Mouse (Mus musculus) kidney, embryonic 16.5 days (tissue): ENCODE data around the gene Gm10717. TPM values are rescaled to one million over a fixed set of nuclear protein-coding genes. Genes with fewer than 3 reads are reported as not detected.
"Not testable (repeated sequence)": the region's sequence is repeated elsewhere in the genome, so short reads cannot be mapped to it uniquely, and the experiment has no call there.

ENCODE experiments used
- ATAC-seq: fragments of 200-750 bp; cut with Nextera tagmentation; 2 replicates; pipeline ENCODE4 v1.8.0; 2017; ENCODE audit warnings: moderate TSS enrichment; ENCODE audit not compliant: low FRiP score, low TSS enrichment
- H3K27ac ChIP-seq: fragments of 300-500 bp; sonication (generic); 2 replicates; pipeline ENCODE4 v1.5.1; 2014; ENCODE audit warnings: low read length
- H3K27me3 ChIP-seq: fragments of 300-500 bp; sonication (generic); 2 replicates; pipeline ENCODE4 v1.6.1; 2014; ENCODE audit warnings: low read length, control low read depth, mixed read lengths; ENCODE audit not compliant: insufficient read depth
- H3K36me3 ChIP-seq: fragments of 300-500 bp; sonication (generic); 2 replicates; pipeline ENCODE4 v1.6.1; 2014; ENCODE audit warnings: low read length, control low read depth, mixed read lengths; ENCODE audit not compliant: insufficient read depth
- H3K4me1 ChIP-seq: fragments of 300-500 bp; sonication (generic); 2 replicates; pipeline ENCODE4 v1.6.1; 2014; ENCODE audit warnings: low read length, control low read depth, mixed read lengths; ENCODE audit not compliant: insufficient read depth
- H3K4me2 ChIP-seq: fragments of 300-500 bp; sonication (generic); replicated peaks from 2 replicates; pipeline ENCODE4 v1.6.1; 2014; ENCODE audit warnings: low read depth, low read length
- H3K4me3 ChIP-seq: fragments of 300-500 bp; sonication (generic); 2 replicates; pipeline ENCODE4 v1.5.1; 2014; ENCODE audit warnings: mild to moderate bottlenecking, low read length
- H3K9ac ChIP-seq: fragments of 300-500 bp; sonication (generic); replicated peaks from 2 replicates; pipeline ENCODE4 v1.6.1; 2014; ENCODE audit warnings: low read length
- H3K9me3 ChIP-seq: fragments of 300-500 bp; sonication (generic); 2 replicates; pipeline ENCODE4 v1.6.1; 2016; ENCODE audit warnings: low read length, control low read depth
- WGBS: fragments of 180-500 bp; shearing (Covaris S2); extraction: QIAGEN DNeasy Blood & Tissue Kit; methylation state at CpG from one replicate; pipeline ENCODE4 v1.1.7; 2014; 5-methylcytosine and 5-hydroxymethylcytosine counted together
- polyA plus RNA-seq: library from polyadenylated mRNA; unstranded; fragments of >200 nt; fragmentation: Nextera tagmentation; extraction: Ambion mirVana; gene quantifications from 2 replicates; pipeline ENCODE4 v1.2.1, GENCODE M21; 2015

The Gm10717 gene
- polyA plus RNA-seq, 1 experiment from 2014 or later: not detected

DNA sequence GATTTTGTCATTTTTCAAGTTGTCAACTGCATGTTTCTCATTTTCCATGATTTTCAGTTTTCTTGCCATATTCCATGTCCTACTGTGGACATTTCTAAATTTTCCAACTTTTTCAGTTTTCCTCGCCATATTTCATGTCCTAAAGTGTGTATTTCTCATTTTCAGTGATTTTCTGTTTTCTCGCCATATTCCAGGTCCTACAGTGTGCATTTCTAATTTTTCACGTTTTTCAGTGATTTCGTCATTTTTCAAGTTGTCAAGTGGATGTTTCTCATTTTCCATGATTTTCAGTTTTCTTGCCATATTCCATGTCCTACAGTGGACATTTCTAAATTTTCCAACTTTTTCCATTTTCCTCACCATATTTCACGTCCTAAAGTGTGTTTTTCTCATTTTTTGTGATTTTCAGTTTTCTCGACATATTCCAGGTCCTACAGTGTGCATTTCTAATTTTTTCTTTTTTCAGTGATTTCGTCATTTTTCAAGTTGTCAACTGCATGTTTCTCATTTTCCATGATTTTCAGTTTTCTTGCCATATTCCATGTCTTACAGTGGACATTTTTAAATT lies 13.1 kb upstream of the Gm10717 start:
- H3K4me3 ChIP-seq, H3K4me1 ChIP-seq, ATAC-seq, H3K27ac ChIP-seq, H3K27me3 ChIP-seq, H3K9ac ChIP-seq, H3K4me2 ChIP-seq, H3K9me3 ChIP-seq, H3K36me3 ChIP-seq: not testable (repeated sequence)
- WGBS: 75% methylated on average over 2 of the region's 7 CpGs

DNA sequence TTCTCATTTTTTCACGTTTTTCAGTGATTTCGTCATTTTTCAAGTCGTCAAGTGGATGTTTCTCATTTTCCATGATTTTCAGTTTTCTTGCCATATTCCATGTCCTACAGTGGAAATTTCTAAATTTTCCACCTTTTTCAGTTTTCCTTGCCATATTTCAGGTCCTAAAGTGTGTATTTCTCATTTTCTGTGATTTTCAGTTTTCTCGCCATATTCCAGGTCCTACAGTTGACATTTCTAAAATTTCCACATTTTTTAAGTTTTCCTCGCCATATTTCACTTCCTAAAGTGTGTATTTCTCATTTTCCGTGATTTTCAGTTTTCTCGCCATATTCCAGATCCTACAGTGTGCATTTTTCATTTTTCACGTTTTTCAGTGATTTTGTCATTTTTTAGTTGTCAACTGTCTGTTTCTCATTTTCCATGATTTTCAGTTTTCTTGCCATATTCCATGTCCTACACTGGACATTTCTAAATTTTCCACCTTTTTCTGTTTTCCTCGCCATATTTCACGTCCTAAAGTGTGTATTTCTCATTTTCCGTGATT lies 12.4 kb upstream of the Gm10717 start, which contains the start of gene Gm10721:
TSS of gene Gm10721 (plus strand) at position 408 of the 547 bp plus-strand sequence.
- ATAC-seq: peak; percentile 76; the same call in 1 of the 2 replicates
- H3K4me1 ChIP-seq, H3K27me3 ChIP-seq, H3K36me3 ChIP-seq, H3K9me3 ChIP-seq, H3K4me3 ChIP-seq, H3K27ac ChIP-seq, H3K4me2 ChIP-seq, H3K9ac ChIP-seq: not testable (repeated sequence)
- no CpG with 5 or more reads among the region's 11 CpGs for WGBS

DNA sequence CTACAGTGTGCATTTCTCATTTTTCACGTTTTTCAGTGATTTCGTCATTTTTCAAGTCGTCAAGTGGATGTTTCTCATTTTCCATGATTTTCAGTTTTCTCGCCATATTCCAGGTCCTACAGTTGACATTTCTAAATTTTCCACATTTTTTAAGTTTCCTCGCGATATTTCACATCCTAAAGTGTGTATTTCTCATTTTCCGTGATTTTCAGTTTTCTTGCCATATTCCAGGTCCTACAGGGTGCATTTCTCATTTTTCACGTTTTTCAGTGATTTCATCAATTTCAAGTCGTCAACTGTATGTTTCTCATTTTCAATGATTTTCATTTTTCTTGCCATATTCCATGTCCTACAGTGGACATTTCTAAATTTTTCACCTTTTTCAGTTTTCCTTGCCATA lies 9.9 kb upstream of the Gm10717 start, which contains the start of gene Gm10720:
TSS of gene Gm10720 (plus strand) at position 301 of the 400 bp plus-strand sequence.
- H3K4me3 ChIP-seq, H3K9ac ChIP-seq, H3K9me3 ChIP-seq, H3K27ac ChIP-seq, ATAC-seq, H3K4me2 ChIP-seq, H3K27me3 ChIP-seq, H3K4me1 ChIP-seq, H3K36me3 ChIP-seq: not testable (repeated sequence)
- 64% methylated on average over 4 of the region's 9 CpGs for WGBS

DNA sequence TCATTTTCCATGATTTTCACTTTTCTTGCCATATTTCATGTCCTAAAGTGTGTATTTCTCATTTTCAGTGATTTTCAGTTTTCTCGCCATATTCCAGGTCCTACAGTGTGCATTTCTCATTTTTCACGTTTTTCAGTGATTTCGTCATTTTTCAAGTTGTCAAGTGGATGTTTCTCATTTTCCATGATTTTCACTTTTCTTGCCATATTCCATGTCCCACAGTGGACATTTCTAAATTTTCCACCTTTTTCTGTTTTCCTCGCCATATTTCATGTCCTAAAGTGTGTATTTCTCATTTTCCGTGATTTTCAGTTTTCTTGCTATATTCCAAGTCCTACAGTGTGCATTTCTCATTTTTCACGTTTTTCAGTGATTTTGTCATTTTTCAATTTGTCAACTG lies 9.3 kb upstream of the Gm10717 start:
- not testable (repeated sequence) for H3K4me1 ChIP-seq, H3K9me3 ChIP-seq, ATAC-seq, H3K4me3 ChIP-seq, H3K36me3 ChIP-seq, H3K27ac ChIP-seq, H3K4me2 ChIP-seq, H3K27me3 ChIP-seq, H3K9ac ChIP-seq
- WGBS: 70% methylated on average over 4 of the region's 6 CpGs

DNA sequence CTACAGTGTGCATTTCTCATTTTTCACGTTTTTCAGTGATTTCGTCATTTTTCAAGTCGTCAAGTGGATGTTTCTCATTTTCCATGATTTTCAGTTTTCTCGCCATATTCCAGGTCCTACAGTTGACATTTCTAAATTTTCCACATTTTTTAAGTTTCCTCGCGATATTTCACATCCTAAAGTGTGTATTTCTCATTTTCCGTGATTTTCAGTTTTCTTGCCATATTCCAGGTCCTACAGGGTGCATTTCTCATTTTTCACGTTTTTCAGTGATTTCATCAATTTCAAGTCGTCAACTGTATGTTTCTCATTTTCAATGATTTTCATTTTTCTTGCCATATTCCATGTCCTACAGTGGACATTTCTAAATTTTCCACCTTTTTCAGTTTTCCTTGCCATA lies 8.1 kb upstream of the Gm10717 start, which contains the start of gene Gm10719:
TSS of gene Gm10719 (plus strand) at position 301 of the 400 bp plus-strand sequence.
- H3K4me3 ChIP-seq, H3K27me3 ChIP-seq, H3K4me2 ChIP-seq, H3K27ac ChIP-seq, H3K9ac ChIP-seq, H3K4me1 ChIP-seq, H3K9me3 ChIP-seq, ATAC-seq, H3K36me3 ChIP-seq: not testable (repeated sequence)
- 71% methylated on average over 1 of the region's 9 CpGs for WGBS

DNA sequence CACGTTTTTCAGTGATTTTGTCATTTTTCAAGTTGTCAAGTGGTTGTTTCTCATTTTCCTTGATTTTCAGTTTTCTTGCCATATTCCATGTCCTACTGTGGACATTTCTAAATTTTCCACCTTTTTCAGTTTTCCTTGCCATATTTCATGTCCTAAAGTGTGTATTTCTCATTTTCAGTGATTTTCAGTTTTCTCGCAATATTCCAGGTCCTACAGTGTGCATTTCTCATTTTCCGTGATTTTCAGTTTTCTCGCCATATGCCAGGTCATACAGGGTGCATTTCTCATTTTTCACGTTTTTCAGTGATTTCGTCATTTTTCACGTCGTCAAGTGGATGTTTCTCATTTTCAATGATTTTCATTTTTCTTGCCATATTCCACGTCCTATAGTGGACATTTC lies 6.3 kb upstream of the Gm10717 start:
- not testable (repeated sequence) for H3K27ac ChIP-seq, H3K9ac ChIP-seq, H3K27me3 ChIP-seq, H3K4me1 ChIP-seq, ATAC-seq, H3K36me3 ChIP-seq, H3K9me3 ChIP-seq, H3K4me3 ChIP-seq, H3K4me2 ChIP-seq
- WGBS: 68% methylated on average over 9 of the region's 9 CpGs

DNA sequence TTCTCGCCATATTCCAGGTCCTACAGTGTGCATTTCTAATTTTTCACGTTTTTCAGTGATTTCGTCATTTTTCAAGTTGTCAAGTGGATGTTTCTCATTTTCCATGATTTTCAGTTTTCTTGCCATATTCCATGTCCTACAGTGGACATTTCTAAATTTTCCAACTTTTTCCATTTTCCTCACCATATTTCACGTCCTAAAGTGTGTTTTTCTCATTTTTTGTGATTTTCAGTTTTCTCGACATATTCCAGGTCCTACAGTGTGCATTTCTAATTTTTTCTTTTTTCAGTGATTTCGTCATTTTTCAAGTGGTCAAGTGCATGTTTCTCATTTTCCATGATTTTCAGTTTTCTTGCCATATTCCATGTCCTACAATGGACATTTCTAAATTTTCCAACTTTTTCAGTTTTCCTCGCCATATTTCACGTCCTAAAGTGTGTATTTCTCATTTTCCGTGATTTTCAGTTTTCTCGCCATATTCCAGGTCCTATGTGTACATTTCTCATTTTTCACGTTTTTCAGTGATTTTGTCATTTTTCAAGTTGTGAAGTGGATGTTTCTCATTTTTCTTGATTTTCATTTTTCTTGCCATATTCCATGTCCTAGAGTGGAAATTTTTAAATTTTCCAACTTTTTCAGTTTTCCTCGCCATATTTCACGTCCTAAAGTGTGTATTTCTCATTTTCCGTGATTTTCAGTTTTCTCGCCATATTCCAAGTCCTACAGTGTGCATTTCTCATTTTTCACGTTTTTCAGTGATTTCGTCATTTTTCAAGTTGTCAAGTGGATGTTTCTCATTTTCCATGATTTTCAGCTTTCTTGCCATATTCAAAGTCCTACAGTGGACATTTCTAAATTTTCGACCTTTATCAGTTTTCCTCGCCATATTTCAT lies 5.1 kb upstream of the Gm10717 start:
- H3K4me2 ChIP-seq, H3K4me3 ChIP-seq, H3K9me3 ChIP-seq, H3K9ac ChIP-seq, H3K36me3 ChIP-seq, H3K4me1 ChIP-seq, H3K27me3 ChIP-seq, H3K27ac ChIP-seq: not testable (repeated sequence)
- WGBS: 75% methylated on average over 11 of the region's 19 CpGs
- ATAC-seq: peak; percentile 73; the same call in 1 of the 2 replicates

DNA sequence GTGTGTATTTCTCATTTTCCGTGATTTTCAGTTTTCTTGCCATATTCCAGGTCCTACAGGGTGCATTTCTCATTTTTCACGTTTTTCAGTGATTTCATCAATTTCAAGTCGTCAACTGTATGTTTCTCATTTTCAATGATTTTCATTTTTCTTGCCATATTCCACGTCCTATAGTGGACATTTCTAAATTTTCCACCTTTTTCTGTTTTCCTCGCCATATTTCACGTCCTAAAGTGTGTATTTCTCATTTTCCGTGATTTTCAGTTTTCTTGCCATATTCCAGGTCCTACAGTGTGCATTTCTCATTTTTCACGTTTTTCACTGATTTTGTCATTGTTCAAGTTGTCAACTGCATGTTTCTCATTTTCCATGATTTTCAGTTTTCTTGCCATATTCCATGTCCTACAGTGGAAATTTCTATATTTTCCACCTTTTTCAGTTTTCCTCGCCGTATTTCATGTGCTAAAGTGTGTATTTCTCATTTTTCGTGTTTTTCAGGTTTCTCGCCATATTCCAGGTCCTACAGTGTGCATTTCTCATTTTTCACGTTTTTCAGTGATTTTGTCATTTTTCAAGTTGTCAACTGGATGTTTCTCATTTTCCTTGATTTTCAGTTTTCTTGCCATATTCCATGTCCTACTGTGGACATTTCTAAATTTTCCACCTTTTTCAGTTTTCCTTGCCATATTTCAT lies 2.8 kb upstream of the Gm10717 start:
- H3K4me3 ChIP-seq, H3K4me2 ChIP-seq, H3K27me3 ChIP-seq, H3K36me3 ChIP-seq, H3K9me3 ChIP-seq, H3K9ac ChIP-seq, H3K27ac ChIP-seq, ATAC-seq, H3K4me1 ChIP-seq: not testable (repeated sequence)
- 70% methylated on average over 9 of the region's 13 CpGs for WGBS

DNA sequence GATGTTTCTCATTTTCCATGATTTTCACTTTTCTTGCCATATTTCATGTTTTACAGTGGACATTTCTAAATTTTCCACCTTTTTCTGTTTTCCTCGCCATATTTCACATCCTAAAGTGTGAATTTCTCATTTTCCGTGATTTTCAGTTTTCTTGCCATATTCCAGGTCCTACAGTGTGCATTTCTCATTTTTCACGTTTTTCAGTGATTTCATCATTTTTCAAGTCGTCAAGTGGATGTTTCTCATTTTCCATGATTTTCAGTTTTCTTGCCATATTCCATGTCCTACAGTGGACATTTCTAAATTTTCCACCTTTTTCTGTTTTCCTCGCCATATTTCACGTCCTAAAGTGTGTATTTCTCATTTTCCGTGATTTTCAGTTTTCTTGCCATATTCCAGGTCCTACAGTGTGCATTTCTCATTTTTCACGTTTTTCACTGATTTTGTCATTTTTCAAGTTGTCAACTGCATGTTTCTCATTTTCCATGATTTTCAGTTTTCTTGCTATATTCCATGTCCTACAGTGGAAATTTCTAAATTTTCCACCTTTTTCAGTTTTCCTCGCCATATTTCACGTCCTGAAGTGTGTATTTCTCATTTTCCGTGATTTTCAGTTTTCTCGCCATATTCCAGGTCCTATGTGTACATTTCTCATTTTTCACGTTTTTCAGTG lies 1.8 kb upstream of the Gm10717 start, which contains the start of gene Gm10718:
TSS of gene Gm10718 (plus strand) at position 236 of the 673 bp plus-strand sequence.
- H3K27me3 ChIP-seq, H3K4me3 ChIP-seq, H3K4me2 ChIP-seq, ATAC-seq, H3K9me3 ChIP-seq, H3K4me1 ChIP-seq, H3K36me3 ChIP-seq, H3K9ac ChIP-seq, H3K27ac ChIP-seq: not testable (repeated sequence)
- WGBS: 77% methylated on average over 9 of the region's 13 CpGs
